Mouse (Mus musculus) liver, postnatal 0 days (tissue): ENCODE results near the gene Olfr315. TPM values are rescaled to one million over a fixed set of nuclear protein-coding genes. Genes with fewer than 3 reads are reported as not detected.

Experiments
- ATAC-seq: fragments of 200-750 bp; cut with Nextera tagmentation; 2 replicates; pipeline ENCODE4 v1.8.0; 2017; ENCODE audit warnings: mild to moderate bottlenecking, moderate library complexity
- DNase-seq: peaks from one replicate; pipeline ENCODE4 v3.0.0-alpha.2; 2016
- H3K27ac ChIP-seq: fragments of 300-500 bp; sonication (generic); 2 replicates; pipeline ENCODE4 v1.5.1; 2014; ENCODE audit warnings: antibody characterized with exemption, moderate library complexity, mild to moderate bottlenecking, low read depth
- H3K27me3 ChIP-seq: fragments of 300-500 bp; sonication (generic); 2 replicates; pipeline ENCODE4 v1.6.1; 2014; ENCODE audit warnings: low read length, control low read depth, mixed read lengths; ENCODE audit not compliant: insufficient read depth
- H3K36me3 ChIP-seq: fragments of 300-500 bp; sonication (generic); replicated peaks from 2 replicates; pipeline ENCODE4 v1.6.1; 2014; ENCODE audit warnings: mild to moderate bottlenecking, control low read depth, low read length, moderate library complexity, mixed read lengths; ENCODE audit not compliant: insufficient read depth
- H3K4me1 ChIP-seq: fragments of 300-500 bp; sonication (generic); 2 replicates; pipeline ENCODE4 v1.6.1; 2014; ENCODE audit warnings: antibody characterized with exemption, mild to moderate bottlenecking, control low read depth; ENCODE audit not compliant: insufficient read depth
- H3K4me2 ChIP-seq: fragments of 300-500 bp; sonication (generic); 2 replicates; pipeline ENCODE4 v1.6.1; 2014; ENCODE audit warnings: low read depth, mild to moderate bottlenecking, low read length, moderate library complexity, mixed read lengths
- H3K4me3 ChIP-seq: fragments of 300-500 bp; sonication (generic); 2 replicates; pipeline ENCODE4 v1.5.1; 2014; ENCODE audit warnings: low read depth, low read length
- H3K9ac ChIP-seq: fragments of 300-500 bp; sonication (generic); replicated peaks from 2 replicates; pipeline ENCODE4 v1.6.1; 2014; ENCODE audit warnings: mild to moderate bottlenecking, moderate library complexity
- H3K9me3 ChIP-seq: fragments of 300-500 bp; sonication (generic); 2 replicates; pipeline ENCODE4 v1.6.1; 2016; ENCODE audit warnings: mild to moderate bottlenecking, control low read depth, low read length, mixed read lengths
- CTCF ChIP-seq: sonication (generic); IDR thresholded peaks from 2 replicates; pipeline ENCODE4 v1.5.1; 2016; ENCODE audit warnings: antibody characterized with exemption, low read depth
- EP300 ChIP-seq: IDR thresholded peaks from 2 replicates; pipeline ENCODE4 v1.6.1; 2016; ENCODE audit warnings: antibody characterized with exemption, low read depth, mild to moderate bottlenecking
- WGBS: fragments of 180-500 bp; shearing (Covaris S2); extraction: QIAGEN DNeasy Blood & Tissue Kit; methylation state at CpG from one replicate; pipeline ENCODE4 v1.1.7; 2014; ENCODE audit not compliant: insufficient replicate concordance; 5-methylcytosine and 5-hydroxymethylcytosine counted together
- polyA plus RNA-seq: library from polyadenylated mRNA; unstranded; fragments of >200 nt; fragmentation: Nextera tagmentation; extraction: Ambion mirVana; gene quantifications from 2 replicates; pipeline ENCODE4 v1.2.1, GENCODE M21; 2015

The Olfr315 gene
- polyA plus RNA-seq, 1 experiment from 2014 or later, result not detected

GRCm38 (mm10) chr11:58752434-58752833 is 20.6 kb upstream of the Olfr315 start, which contains the start of gene Olfr316:
TSS of gene Olfr316 (plus strand) at chr11:58752734.
- TF ChIP-seq EP300, result no peak
- TF ChIP-seq CTCF, result no peak
- H3K4me3 ChIP-seq, result no peak within 1 kb of the TSS
- H3K4me2 ChIP-seq, result no peak within 1 kb of the TSS
- no peaks in the 10 kb centered on the region for H3K27me3 ChIP-seq
- H3K9me3 ChIP-seq, result no peaks in the 10 kb centered on the region
- H3K36me3 ChIP-seq, result no peaks in the 10 kb centered on the region
- WGBS, result 71% methylated on average over 2 of the region's 2 CpGs
- no peak for ATAC-seq
- DNase-seq, result no peak
- H3K4me1 ChIP-seq, result no peaks in the 10 kb centered on the region
- H3K9ac ChIP-seq, result no peak within 1 kb of the TSS
- H3K27ac ChIP-seq, result no peak within 1 kb of the TSS

GRCm38 (mm10) chr11:58782480-58783089 is 9.6 kb downstream of the Olfr315 start, which contains the start of gene Olfr314:
TSS of gene Olfr314 (plus strand) at chr11:58782952.
- WGBS, result 55% methylated on average over 6 of the region's 6 CpGs
- Histone ChIP-seq H3K4me2 (no peak within 1 kb of the TSS), H3K9me3 (no peaks in the 10 kb centered on the region), H3K4me3 (no peak within 1 kb of the TSS), H3K4me1 (no peaks in the 10 kb centered on the region), H3K36me3 (no peaks in the 10 kb centered on the region), H3K27me3 (no peaks in the 10 kb centered on the region), H3K27ac (no peak within 1 kb of the TSS), H3K9ac (no peak within 1 kb of the TSS)
- no peak for ATAC-seq
- TF ChIP-seq CTCF, result no peak
- DNase-seq, result no peak

- no peaks in the 10 kb centered on the region for H3K4me1 ChIP-seq
- H3K9ac ChIP-seq, result no peak overlapping the region
- no peak overlapping the region for H3K27ac ChIP-seq
- TF ChIP-seq CTCF (no peak), EP300 (no peak)
- 63% methylated on average over 2 of the region's 2 CpGs for WGBS
- no peak overlapping the region for H3K4me3 ChIP-seq
- H3K9me3 ChIP-seq, result no peaks in the 10 kb centered on the region
- no peak overlapping the region for H3K4me2 ChIP-seq
- no peak for ATAC-seq
- H3K36me3 ChIP-seq, result no peaks in the 10 kb centered on the region
- DNase-seq, result no peak
- no peaks in the 10 kb centered on the region for H3K27me3 ChIP-seq
Measured at GRCm38 (mm10) chr11:58784182-58784581, 11.2 kb downstream of the Olfr315 start.

GRCm38 (mm10) chr11:58787651-58788050 is 14.7 kb downstream of the Olfr315 start:
- no peak overlapping the region for H3K27ac ChIP-seq
- H3K4me1 ChIP-seq, result no peaks in the 10 kb centered on the region
- H3K9me3 ChIP-seq, result no peaks in the 10 kb centered on the region
- WGBS, result 75% methylated on average over 10 of the region's 10 CpGs
- no peaks in the 10 kb centered on the region for H3K27me3 ChIP-seq
- ATAC-seq (no peak), DNase-seq (no peak)
- no peak for TF ChIP-seq EP300
- no peak for TF ChIP-seq CTCF
- no peak overlapping the region for H3K4me2 ChIP-seq
- no peaks in the 10 kb centered on the region for H3K36me3 ChIP-seq
- no peak overlapping the region for H3K4me3 ChIP-seq
- H3K9ac ChIP-seq, result no peak overlapping the region

- no peak overlapping the region for H3K9ac ChIP-seq
- H3K27me3 ChIP-seq, result no peaks in the 10 kb centered on the region
- H3K4me3 ChIP-seq, result no peak overlapping the region
- no peak for DNase-seq
- 51% methylated on average over 8 of the region's 8 CpGs for WGBS
- H3K4me1 ChIP-seq, result no peaks in the 10 kb centered on the region
- TF ChIP-seq EP300 (no peak), CTCF (no peak)
- no peak overlapping the region for H3K27ac ChIP-seq
- H3K36me3 ChIP-seq, result no peaks in the 10 kb centered on the region
- ATAC-seq, result no peak
- no peak overlapping the region for H3K4me2 ChIP-seq
- no peaks in the 10 kb centered on the region for H3K9me3 ChIP-seq
Measured at GRCm38 (mm10) chr11:58788346-58788745, 15.4 kb downstream of the Olfr315 start.

GRCm38 (mm10) chr11:58789532-58789931 is 16.5 kb downstream of the Olfr315 start:
- DNase-seq (no peak), ATAC-seq (no peak)
- H3K4me2 ChIP-seq, result no peak overlapping the region
- no peaks in the 10 kb centered on the region for H3K27me3 ChIP-seq
- no peak overlapping the region for H3K27ac ChIP-seq
- no peak overlapping the region for H3K9ac ChIP-seq
- H3K4me1 ChIP-seq, result no peaks in the 10 kb centered on the region
- no peak for TF ChIP-seq EP300
- no peak for TF ChIP-seq CTCF
- H3K4me3 ChIP-seq, result no peak overlapping the region
- no peaks in the 10 kb centered on the region for H3K9me3 ChIP-seq
- no peaks in the 10 kb centered on the region for H3K36me3 ChIP-seq
- 38% methylated on average over 3 of the region's 3 CpGs for WGBS
